Mouse (Mus musculus): ENCODE measurements at regions not wholly inside any gene's neighbourhood (a gene's known extent, or its start where the extent isn't known, plus 50 kb on each side); places are given as distances from the start of the nearest gene placed in this dataset.
"Not testable (repeated sequence)": the region's sequence is repeated elsewhere in the genome, so short reads cannot be mapped to it uniquely, and the experiment has no call there.

DNA sequence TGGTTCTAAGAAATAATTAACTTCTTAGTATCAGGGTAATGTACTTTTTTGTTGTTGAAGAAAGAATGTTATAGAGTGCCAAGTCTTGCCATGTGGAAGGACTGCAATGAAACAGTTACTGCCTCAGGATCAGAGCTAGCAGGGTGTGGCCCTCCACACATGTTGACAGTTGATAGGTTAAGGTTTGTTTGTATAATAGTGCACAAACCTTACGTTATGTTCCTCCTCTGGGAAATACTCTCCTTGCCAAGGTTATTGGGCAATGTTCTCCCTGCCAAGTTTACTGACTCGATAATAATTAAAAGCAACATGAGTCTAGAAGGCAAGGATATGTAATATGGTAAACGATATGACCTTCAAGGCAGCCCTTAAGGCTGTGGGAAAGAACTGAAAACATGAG lies 799.2 kb downstream of the Rab28 start:
- DNase-seq (ENCODE audit: low spot score in 2 of 2) = no peak

DNA sequence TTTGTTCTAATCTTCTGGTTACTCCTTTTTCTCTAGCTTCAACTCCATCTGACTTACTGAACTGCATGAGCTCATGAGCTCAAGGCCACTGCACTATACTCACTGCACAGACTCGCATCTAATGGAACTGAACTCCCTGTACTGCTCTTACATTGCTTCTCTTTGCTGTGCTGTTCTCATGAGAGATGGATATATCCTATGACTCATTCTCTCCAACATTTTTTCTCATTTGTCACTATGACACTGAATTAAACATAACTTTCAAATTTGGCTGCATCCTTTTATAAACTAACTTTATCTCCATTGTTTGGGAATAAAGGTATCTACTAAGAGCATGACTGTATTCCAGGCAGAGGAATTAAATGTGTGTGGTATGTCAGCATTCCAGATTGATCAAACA lies 806.2 kb downstream of the Rab28 start:
- DNase-seq (ENCODE audit: low spot score in 2 of 2) = no peak

- DNase-seq (ENCODE audit: low spot score in 2 of 2) = no peak
Observed at GRCm38 (mm10) chr5:40882886-40883285, 825.1 kb downstream of the Rab28 start.

DNA sequence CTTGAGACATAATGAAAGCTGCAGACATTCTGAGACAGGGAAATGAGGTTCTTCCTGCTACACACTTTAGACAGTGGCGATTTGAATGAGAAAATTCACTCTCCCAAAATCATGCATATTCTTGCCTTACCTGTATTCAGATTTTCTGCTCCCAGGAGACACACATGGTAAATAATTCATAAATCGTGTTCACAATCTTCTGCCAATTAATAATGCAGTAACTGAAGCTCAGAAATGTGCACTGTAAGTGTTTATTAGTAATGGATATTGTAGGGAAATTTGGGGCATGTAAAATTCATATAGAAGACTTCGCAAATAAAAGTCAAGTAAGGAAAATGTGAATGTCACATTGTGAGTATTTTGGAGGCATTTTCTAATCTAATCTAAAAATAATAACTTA lies 830.2 kb downstream of the Rab28 start:
- no peak for DNase-seq (ENCODE audit: low spot score in 2 of 2)

DNA sequence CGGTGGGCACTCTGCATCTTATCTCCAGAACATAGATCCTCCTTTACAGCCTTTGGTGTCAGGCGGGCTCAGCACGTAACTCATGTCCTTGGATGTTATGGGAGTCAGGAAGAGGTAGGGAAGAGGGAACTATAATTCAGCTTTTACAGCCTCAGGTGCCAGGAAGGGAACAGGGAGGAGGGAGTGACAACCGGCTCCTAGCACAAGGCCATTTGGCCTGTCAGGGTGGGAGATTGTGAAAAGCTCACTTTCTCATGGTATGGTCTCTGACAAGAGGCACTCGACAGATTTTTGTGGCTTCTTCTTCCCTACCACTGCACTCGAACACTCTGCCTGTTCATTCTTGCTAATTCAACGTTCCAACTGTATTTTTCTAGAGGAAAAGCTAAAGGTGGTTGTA lies 845.6 kb downstream of the Rab28 start:
- not testable (repeated sequence) for DNase-seq (ENCODE audit: low spot score in 2 of 2)

Data from urinary bladder, adult 18-20 months (tissue).